Mouse (Mus musculus): ENCODE measurements around the gene Slc35f5.

Gene Slc35f5

DNA sequence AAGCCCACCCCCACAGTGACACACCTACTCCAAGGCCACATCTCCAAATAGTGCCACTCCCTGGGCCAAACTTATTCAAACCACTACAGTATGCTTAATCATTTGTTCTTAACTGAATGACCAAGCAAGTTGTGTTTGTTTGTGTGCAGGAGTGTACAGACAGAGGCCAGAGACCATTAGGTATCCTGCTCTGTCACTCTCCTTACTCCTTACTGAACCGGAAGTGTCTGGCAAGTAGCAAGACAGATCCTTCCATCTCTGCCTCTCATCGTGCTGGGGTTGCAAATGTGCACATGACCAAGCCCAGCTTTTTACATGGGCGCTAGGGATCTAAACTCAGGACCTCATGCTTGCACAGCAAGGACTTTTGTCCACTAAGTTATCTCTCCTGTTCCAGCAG is 1.1 kb upstream of the Slc35f5 start:
- TF ChIP-seq GATA4 (IDR thresholded peaks at IDR 0.05; ENCODE audit: insufficient replicate concordance, low read length), result no peak

DNA sequence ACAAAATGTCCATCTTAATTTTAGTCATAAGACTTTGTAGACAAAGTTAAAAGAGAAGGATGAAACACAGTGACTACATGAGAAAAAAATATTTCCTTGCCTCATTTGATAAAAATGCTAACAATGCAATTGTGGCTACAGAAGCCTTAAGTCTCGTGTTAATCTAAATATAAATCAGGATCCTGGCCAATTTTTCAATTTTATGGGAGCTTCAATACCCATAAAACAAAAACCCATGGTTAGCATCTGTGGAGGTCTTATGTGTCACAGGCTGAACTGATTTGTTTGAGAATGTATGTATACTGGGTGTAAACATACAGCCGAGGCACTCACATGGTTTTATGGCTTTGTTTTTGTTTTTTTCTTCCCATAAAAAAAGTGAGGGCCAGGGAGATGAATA is 674 bp upstream of the Slc35f5 start:
- no peak for TF ChIP-seq GATA4 (IDR thresholded peaks at IDR 0.05; ENCODE audit: insufficient replicate concordance, low read length)

DNA sequence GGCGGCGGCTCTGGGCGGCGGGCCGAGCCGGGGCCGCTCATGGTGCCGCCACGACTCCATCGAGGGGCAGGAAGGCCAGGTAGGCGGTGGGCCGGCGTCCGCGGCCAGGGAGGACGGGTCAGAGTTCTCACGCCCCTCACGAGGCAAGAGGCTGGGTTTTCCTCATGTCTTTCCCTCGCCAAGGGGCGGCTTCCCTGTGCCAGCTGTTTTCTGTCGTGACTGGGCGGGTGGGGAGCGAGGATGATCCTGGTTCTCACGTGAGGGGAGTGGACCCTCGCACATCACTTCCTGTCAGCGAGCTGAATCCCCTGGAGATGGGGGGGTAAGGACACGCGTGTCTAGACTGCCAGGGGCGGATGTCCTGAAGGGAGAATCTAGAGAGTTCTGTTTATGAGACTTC is 811 bp downstream of the Slc35f5 start:
- no peak for TF ChIP-seq GATA4 (IDR thresholded peaks at IDR 0.05; ENCODE audit: insufficient replicate concordance, low read length)

DNA sequence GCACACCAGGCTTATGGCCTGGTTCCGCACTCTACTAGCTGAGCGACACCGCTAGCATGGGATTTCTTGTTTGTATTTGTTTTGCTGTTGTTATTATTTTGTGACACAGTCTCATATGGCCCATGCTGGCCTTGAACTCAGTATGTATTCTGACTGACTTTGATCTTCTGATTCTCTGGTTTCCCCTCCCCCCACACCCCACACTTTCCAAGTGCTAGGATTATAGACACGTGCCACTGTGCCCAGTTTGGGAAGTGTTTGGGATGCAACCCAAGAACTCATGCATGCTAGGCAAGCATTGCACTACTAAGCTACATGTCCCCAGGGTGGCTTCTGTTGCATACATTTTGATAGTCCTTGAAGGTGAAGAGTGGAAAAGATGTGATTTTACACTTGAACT is 1.4 kb downstream of the Slc35f5 start:
- no peak for TF ChIP-seq GATA4 (IDR thresholded peaks at IDR 0.05; ENCODE audit: insufficient replicate concordance, low read length)

- TF ChIP-seq GATA4 (IDR thresholded peaks at IDR 0.05; ENCODE audit: insufficient replicate concordance, low read length), result no peak
Measured at GRCm38 (mm10) chr1:125568126-125568525, 7.7 kb downstream of the Slc35f5 start.

DNA sequence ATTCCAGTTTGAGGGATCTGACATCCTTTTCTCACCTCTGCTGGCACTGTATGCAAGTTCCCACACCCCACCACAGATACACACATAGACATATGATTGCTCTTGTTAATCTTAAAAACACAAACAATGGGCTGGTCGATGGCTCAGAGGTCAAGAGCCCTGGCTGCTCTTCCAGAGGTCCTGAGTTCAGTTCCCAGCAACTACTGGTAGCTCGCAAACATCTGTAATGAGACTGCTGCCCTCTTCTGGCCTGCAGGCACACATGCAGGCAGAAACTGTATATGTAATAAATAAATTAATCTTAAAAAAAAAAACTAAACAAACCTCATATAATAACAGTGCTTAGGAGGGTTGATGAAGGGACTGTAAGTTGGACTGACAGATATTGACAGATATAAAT is 13.8 kb downstream of the Slc35f5 start:
- TF ChIP-seq GATA4 (IDR thresholded peaks at IDR 0.05; ENCODE audit: insufficient replicate concordance, low read length), result no peak

DNA sequence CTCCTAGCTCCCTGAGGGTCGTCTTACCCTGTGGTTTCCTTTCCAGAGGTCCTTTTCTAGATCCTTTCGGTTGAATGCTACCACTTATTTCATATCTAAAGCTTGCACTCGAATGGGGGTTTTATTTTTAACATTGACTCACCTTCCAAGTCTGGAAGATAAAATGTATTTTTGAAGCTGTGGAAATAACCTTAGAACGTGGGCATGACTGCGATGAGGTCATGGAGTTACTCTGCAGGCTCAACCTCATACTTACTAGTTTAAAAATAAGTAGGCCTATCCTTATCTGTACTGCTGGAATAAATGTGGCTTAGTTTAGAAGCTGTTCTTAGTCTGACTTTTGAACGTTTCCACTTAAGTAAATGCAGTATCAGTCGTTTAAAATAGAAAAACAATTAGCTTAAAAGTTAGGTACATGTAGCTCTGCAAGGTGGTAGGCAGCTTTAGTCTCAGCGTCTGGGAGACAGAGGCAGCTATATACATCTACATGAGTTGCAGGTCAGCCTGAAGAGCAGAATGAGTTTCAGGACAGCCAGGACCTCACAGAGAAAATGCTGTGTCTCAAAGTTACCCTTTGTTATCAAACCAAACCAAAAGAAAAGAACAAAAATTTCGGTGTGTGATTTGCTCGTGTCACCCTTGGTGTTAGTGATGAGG is 15.2 kb downstream of the Slc35f5 start:
- no peak for TF ChIP-seq GATA4 (IDR thresholded peaks at IDR 0.05; ENCODE audit: insufficient replicate concordance, low read length)

GRCm38 (mm10) chr1:125576965-125577364 is 16.6 kb downstream of the Slc35f5 start:
- no peak for TF ChIP-seq GATA4 (IDR thresholded peaks at IDR 0.05; ENCODE audit: insufficient replicate concordance, low read length)

- no peak for TF ChIP-seq GATA4 (IDR thresholded peaks at IDR 0.05; ENCODE audit: insufficient replicate concordance, low read length)
Measured at GRCm38 (mm10) chr1:125578091-125578490, 17.7 kb downstream of the Slc35f5 start.

GRCm38 (mm10) chr1:125581134-125581533 is 20.7 kb downstream of the Slc35f5 start:
- TF ChIP-seq GATA4 (IDR thresholded peaks at IDR 0.05; ENCODE audit: insufficient replicate concordance, low read length), result no peak

- no peak for TF ChIP-seq GATA4 (IDR thresholded peaks at IDR 0.05; ENCODE audit: insufficient replicate concordance, low read length)
Measured at GRCm38 (mm10) chr1:125603620-125604019, 43.2 kb downstream of the Slc35f5 start.

GRCm38 (mm10) chr1:125607087-125607803 is 46.9 kb downstream of the Slc35f5 start:
- no peak for TF ChIP-seq GATA4 (IDR thresholded peaks at IDR 0.05; ENCODE audit: insufficient replicate concordance, low read length)

- TF ChIP-seq GATA4 (IDR thresholded peaks at IDR 0.05; ENCODE audit: insufficient replicate concordance, low read length), result no peak
Measured at GRCm38 (mm10) chr1:125624376-125625076, 64.1 kb downstream of the Slc35f5 start.

- TF ChIP-seq GATA4 (IDR thresholded peaks at IDR 0.05; ENCODE audit: insufficient replicate concordance, low read length), result no peak
Measured at GRCm38 (mm10) chr1:125639501-125640253, 79.3 kb downstream of the Slc35f5 start.

DNA sequence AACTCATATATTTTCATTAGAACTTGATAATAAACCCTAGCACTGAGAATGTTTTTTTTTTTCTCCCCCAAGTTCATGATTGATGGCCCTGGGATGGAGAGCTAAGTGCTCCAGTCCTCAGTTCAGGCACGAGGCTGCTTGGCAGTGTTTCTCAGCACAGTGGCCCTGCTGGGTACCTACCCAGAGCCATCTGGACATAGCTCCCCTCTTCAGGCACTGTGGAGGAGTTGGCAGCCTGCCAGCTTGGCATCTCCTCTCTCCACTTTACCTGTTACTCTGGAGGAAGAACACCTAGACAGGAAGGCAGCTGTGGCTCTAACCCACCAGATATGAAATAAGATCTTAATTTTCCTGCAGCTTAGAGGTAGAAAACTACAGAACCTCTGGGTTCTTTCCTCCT is 83.2 kb downstream of the Slc35f5 start:
- no peak for TF ChIP-seq GATA4 (IDR thresholded peaks at IDR 0.05; ENCODE audit: insufficient replicate concordance, low read length)

Data from liver, adult (tissue).